Mouse (Mus musculus) kidney, embryonic 14.5 days (tissue): ENCODE data around the gene Zdhhc16. TPM values are rescaled to one million over a fixed set of nuclear protein-coding genes. Genes with fewer than 3 reads are reported as not detected.

Experiments used
- ATAC-seq: fragments of 200-750 bp; cut with Nextera tagmentation; 2 replicates; pipeline ENCODE4 v1.8.0; 2017; ENCODE audit warnings: moderate number of reproducible peaks, mild to moderate bottlenecking, moderate TSS enrichment, moderate library complexity; ENCODE audit not compliant: low FRiP score, low TSS enrichment
- H3K27ac ChIP-seq: fragments of 300-500 bp; sonication (generic); 2 replicates; pipeline ENCODE4 v1.5.1; 2014; ENCODE audit warnings: low read depth, mild to moderate bottlenecking, low read length, moderate library complexity, mixed read lengths
- H3K27me3 ChIP-seq: fragments of 300-500 bp; sonication (generic); 2 replicates; pipeline ENCODE4 v1.6.1; 2014; ENCODE audit warnings: mild to moderate bottlenecking, low read length; ENCODE audit not compliant: control insufficient read depth, insufficient read depth
- H3K36me3 ChIP-seq: fragments of 300-500 bp; sonication (generic); 2 replicates; pipeline ENCODE4 v1.6.1; 2014; ENCODE audit warnings: low read length, mixed read lengths; ENCODE audit not compliant: control insufficient read depth, insufficient read depth
- H3K4me1 ChIP-seq: fragments of 300-500 bp; sonication (generic); 2 replicates; pipeline ENCODE4 v1.6.1; 2014; ENCODE audit warnings: low read length, mixed read lengths; ENCODE audit not compliant: control insufficient read depth, insufficient read depth
- H3K4me2 ChIP-seq: fragments of 300-500 bp; sonication (generic); replicated peaks from 2 replicates; pipeline ENCODE4 v1.6.1; 2014; ENCODE audit warnings: low read depth, mild to moderate bottlenecking, low read length
- H3K4me3 ChIP-seq: fragments of 300-500 bp; sonication (generic); 2 replicates; pipeline ENCODE4 v1.5.1; 2014; ENCODE audit warnings: mild to moderate bottlenecking, low read length
- H3K9ac ChIP-seq: fragments of 300-500 bp; sonication (generic); 2 replicates; pipeline ENCODE4 v1.6.1; 2014; ENCODE audit warnings: low read depth, mild to moderate bottlenecking, low read length, moderate library complexity
- H3K9me3 ChIP-seq: fragments of 300-500 bp; sonication (generic); 2 replicates; pipeline ENCODE4 v1.6.1; 2016; ENCODE audit warnings: low read length; ENCODE audit not compliant: control insufficient read depth
- WGBS: fragments of 180-500 bp; shearing (Covaris S2); extraction: QIAGEN DNeasy Blood & Tissue Kit; methylation state at CpG from one replicate; pipeline ENCODE4 v1.1.7; 2014; 5-methylcytosine and 5-hydroxymethylcytosine counted together
- polyA plus RNA-seq: library from polyadenylated mRNA; unstranded; fragments of >200 nt; fragmentation: Nextera tagmentation; extraction: Ambion mirVana; gene quantifications from 2 replicates; pipeline ENCODE4 v1.2.1, GENCODE M21; 2014

Gene Zdhhc16
- polyA plus RNA-seq, 1 experiment from 2014 or later, result 68.9 TPM

DNA sequence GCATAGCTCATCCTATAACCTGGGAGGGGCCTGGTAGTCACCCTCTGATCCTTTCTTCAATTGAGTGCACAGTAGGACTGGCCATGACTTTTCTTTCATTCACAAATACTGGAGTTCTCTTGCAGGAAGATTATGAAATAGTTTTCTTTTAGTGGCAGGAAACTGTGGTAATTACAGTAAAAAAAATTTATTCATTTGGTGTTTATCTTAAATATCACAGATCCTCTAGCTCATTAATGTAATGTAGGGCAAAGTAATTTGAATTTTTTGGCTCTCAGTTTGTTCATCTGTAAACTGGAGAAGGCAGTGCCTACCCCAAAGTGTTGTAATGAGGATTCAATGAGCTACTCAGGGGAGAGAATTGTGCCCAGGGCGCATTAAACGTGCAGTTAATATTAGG is 59.7 kb downstream of the Zdhhc16 start:
- Histone ChIP-seq H3K27ac (no peak overlapping the region), H3K9me3 (no peaks in the 10 kb centered on the region), H3K36me3 (no peaks in the 10 kb centered on the region), H3K27me3 (no peaks in the 10 kb centered on the region), H3K4me3 (no peak overlapping the region), H3K9ac (no peak overlapping the region), H3K4me2 (no peak overlapping the region), H3K4me1 (peaks cover 57% of the 10 kb centered on the region)
- WGBS, result 71% methylated on average over 2 of the region's 2 CpGs
- no peak for ATAC-seq

DNA sequence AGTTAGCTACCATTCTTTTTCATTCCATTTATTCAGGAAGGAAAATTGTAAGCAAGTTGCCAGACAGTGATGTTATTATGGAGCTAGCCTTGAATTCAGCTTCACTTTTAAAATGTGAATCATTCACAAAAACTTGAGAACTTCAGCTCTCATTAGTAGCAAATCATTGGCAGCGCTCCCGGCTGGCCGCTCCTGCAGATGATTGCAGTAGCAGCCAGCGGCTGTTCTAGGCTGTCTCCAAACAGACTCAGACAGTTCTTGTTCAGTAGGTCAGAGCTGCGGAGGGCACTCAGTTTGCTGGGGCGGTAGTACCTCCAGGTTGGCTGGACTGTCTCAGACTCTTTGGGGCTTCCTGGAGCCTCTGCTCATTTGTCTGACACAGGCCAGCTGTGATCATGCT is 60.2 kb downstream of the Zdhhc16 start:
- WGBS, result 42% methylated on average over 6 of the region's 6 CpGs
- no peaks in the 10 kb centered on the region for H3K27me3 ChIP-seq
- H3K9me3 ChIP-seq, result no peaks in the 10 kb centered on the region
- H3K4me2 ChIP-seq, result no peak overlapping the region
- ATAC-seq, result peak; percentile 22; the same call in 1 of the 2 replicates
- H3K4me1 ChIP-seq, result peaks cover 57% of the 10 kb centered on the region
- no peaks in the 10 kb centered on the region for H3K36me3 ChIP-seq
- no peak overlapping the region for H3K9ac ChIP-seq
- H3K4me3 ChIP-seq, result no peak overlapping the region
- peak overlapping the region; percentile 30; the same call in 1 of the 2 replicates for H3K27ac ChIP-seq

Other genes starting within 250 kb of the Zdhhc16 start
- gene Slit1, start 189.8 kb upstream of the Zdhhc16 start, polyA plus RNA-seq, result 4.7 and 6.0 TPM in 2 replicates
- gene Arhgap19, start 131.4 kb upstream of the Zdhhc16 start, polyA plus RNA-seq, result 23.9 and 38.1 TPM in 2 replicates
- gene Frat1, start 103.5 kb upstream of the Zdhhc16 start, polyA plus RNA-seq, result 5.7 and 6.6 TPM in 2 replicates
- 5.4 and 7.5 TPM in 2 replicates for gene Frat2, start 85.3 kb upstream of the Zdhhc16 start, polyA plus RNA-seq
- gene Rrp12, start 37.3 kb upstream of the Zdhhc16 start, polyA plus RNA-seq, result 7.8 and 15.8 TPM in 2 replicates
- gene Pgam1, start 21.6 kb upstream of the Zdhhc16 start, polyA plus RNA-seq, result 604 and 682 TPM in 2 replicates
- gene Exosc1, start 57 bp upstream of the Zdhhc16 start, polyA plus RNA-seq, result 90.8 and 99.0 TPM in 2 replicates
- gene Mms19, start 47.7 kb downstream of the Zdhhc16 start, polyA plus RNA-seq, result 33.4 and 42.3 TPM in 2 replicates
- gene Ubtd1, start 48.3 kb downstream of the Zdhhc16 start, polyA plus RNA-seq, result 23.1 and 29.8 TPM in 2 replicates
- not detected in 2 replicates for gene Ankrd2, start 102.5 kb downstream of the Zdhhc16 start, polyA plus RNA-seq
- 7.2 and 9.8 TPM in 2 replicates for gene Hoga1, start 112.1 kb downstream of the Zdhhc16 start, polyA plus RNA-seq
- 0.33 and 0.61 TPM in 2 replicates for gene 4933411K16Rik, start 118.8 kb downstream of the Zdhhc16 start, polyA plus RNA-seq
- 27.8 and 33.6 TPM in 2 replicates for gene Morn4, start 152.9 kb downstream of the Zdhhc16 start, polyA plus RNA-seq
- 26.0 and 37.8 TPM in 2 replicates for gene Pi4k2a, start 157.0 kb downstream of the Zdhhc16 start, polyA plus RNA-seq
- gene Avpi1, start 195.6 kb downstream of the Zdhhc16 start, polyA plus RNA-seq, result 21.2 and 22.9 TPM in 2 replicates
- gene Marveld1, start 213.9 kb downstream of the Zdhhc16 start, polyA plus RNA-seq, result 9.6 and 14.2 TPM in 2 replicates
- gene Zfyve27, start 230.5 kb downstream of the Zdhhc16 start, polyA plus RNA-seq, result 12.7 and 17.8 TPM in 2 replicates